Mouse (Mus musculus): ENCODE measurements around the gene Fbn1. TPM values are rescaled to one million over a fixed set of nuclear protein-coding genes. Genes with fewer than 3 reads are reported as not detected.

Gene Fbn1
- polyA plus RNA-seq, 1 experiment from 2014 or later: 14.8 TPM

GRCm38 (mm10) chr2:125494831-125495812 is 12.7 kb downstream of the Fbn1 start:
- WGBS: 92% methylated on average over 20 of the region's 20 CpGs
- ATAC-seq (ENCODE audit: low FRiP score): no peak
- Histone ChIP-seq H3K27ac (no peak overlapping the region), H3K4me1 (no peaks in the 10 kb centered on the region), H3K4me2 (replicated peaks) (no peak overlapping the region), H3K36me3 (no peaks in the 10 kb centered on the region), H3K9ac (no peak overlapping the region), H3K4me3 (no peak overlapping the region), H3K9me3 (replicated peaks) (no peaks in the 10 kb centered on the region), H3K27me3 (no peaks in the 10 kb centered on the region)

DNA sequence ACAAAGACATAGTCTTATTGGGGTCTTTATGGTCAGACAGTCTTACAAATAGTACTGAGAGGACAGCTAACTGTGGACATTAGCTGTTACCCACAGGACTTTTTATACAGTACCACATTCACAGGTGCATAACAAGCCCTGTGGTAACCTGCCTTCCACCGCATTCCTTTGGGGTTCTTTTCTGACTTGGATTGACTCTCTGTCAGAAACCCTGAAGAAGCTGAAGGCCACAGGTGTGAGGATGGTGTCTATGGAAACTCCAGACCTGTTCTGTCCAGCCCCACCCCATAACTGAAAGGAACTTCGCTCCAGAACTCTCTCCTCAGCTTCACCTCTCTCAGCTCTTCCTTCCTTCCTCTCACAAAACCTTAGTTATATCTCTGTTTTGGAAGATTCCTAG is 13.5 kb downstream of the Fbn1 start:
- Histone ChIP-seq H3K9ac (no peak overlapping the region), H3K4me1 (no peaks in the 10 kb centered on the region), H3K27me3 (no peaks in the 10 kb centered on the region), H3K4me2 (replicated peaks) (no peak overlapping the region), H3K4me3 (no peak overlapping the region), H3K9me3 (replicated peaks) (no peaks in the 10 kb centered on the region), H3K36me3 (no peaks in the 10 kb centered on the region), H3K27ac (no peak overlapping the region)
- 96% methylated on average over 2 of the region's 2 CpGs for WGBS
- no peak for ATAC-seq (ENCODE audit: low FRiP score)

GRCm38 (mm10) chr2:125492050-125492900 is 15.5 kb downstream of the Fbn1 start:
- Histone ChIP-seq H3K4me2 (replicated peaks) (no peak overlapping the region), H3K36me3 (no peaks in the 10 kb centered on the region), H3K9me3 (replicated peaks) (no peaks in the 10 kb centered on the region), H3K27me3 (no peaks in the 10 kb centered on the region), H3K4me3 (no peak overlapping the region), H3K9ac (no peak overlapping the region), H3K4me1 (no peaks in the 10 kb centered on the region), H3K27ac (no peak overlapping the region)
- no peak for ATAC-seq (ENCODE audit: low FRiP score)
- 78% methylated on average over 15 of the region's 15 CpGs for WGBS

GRCm38 (mm10) chr2:125489979-125490378 is 17.8 kb downstream of the Fbn1 start:
- ATAC-seq (ENCODE audit: low FRiP score): no peak
- 82% methylated on average over 1 of the region's 1 CpGs for WGBS
- no peak overlapping the region for H3K9ac ChIP-seq

DNA sequence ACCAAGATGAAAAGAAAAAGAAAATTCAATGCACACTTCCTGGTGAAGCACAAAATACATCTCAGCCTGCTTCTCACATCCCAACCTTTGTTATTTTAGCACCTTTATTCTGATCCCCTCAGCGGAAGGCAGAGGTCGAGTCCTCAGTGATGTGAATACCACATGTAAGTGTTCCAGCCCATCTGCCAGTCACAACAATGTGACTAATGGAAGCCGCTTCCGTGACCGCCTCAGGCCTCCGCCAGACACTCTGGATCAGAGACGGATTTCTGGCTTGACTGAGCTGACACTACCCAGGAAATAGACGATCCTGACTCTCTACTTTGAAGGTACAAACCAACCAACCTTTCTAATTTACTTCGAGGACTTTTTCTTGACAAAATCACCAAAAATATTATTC is 22.9 kb downstream of the Fbn1 start:
- Histone ChIP-seq H3K36me3 (no peaks in the 10 kb centered on the region), H3K4me2 (replicated peaks) (no peak overlapping the region), H3K9ac (no peak overlapping the region), H3K27ac (no peak overlapping the region), H3K27me3 (no peaks in the 10 kb centered on the region), H3K4me3 (no peak overlapping the region), H3K9me3 (replicated peaks) (no peaks in the 10 kb centered on the region), H3K4me1 (no peaks in the 10 kb centered on the region)
- 78% methylated on average over 9 of the region's 9 CpGs for WGBS
- ATAC-seq (ENCODE audit: low FRiP score): no peak

More at GRCm38 (mm10) chr2:125489979-125490378, 17.8 kb downstream of the Fbn1 start:
- H3K36me3 ChIP-seq: no peaks in the 10 kb centered on the region
- no peaks in the 10 kb centered on the region for H3K9me3 ChIP-seq (replicated peaks)
- H3K4me3 ChIP-seq: no peak overlapping the region
- H3K27ac ChIP-seq: no peak overlapping the region
- H3K4me1 ChIP-seq: no peaks in the 10 kb centered on the region
- no peaks in the 10 kb centered on the region for H3K27me3 ChIP-seq
- H3K4me2 ChIP-seq (replicated peaks): no peak overlapping the region

- no peaks in the 10 kb centered on the region for H3K27me3 ChIP-seq
- no peak overlapping the region for H3K4me2 ChIP-seq (replicated peaks)
- no peak overlapping the region for H3K27ac ChIP-seq
- no peak overlapping the region for H3K4me3 ChIP-seq
- no peaks in the 10 kb centered on the region for H3K4me1 ChIP-seq
- no peaks in the 10 kb centered on the region for H3K36me3 ChIP-seq
- ATAC-seq (ENCODE audit: low FRiP score): no peak
- no peak overlapping the region for H3K9ac ChIP-seq
- no peaks in the 10 kb centered on the region for H3K9me3 ChIP-seq (replicated peaks)
These were observed 23.6 kb downstream of the Fbn1 start for GRCm38 (mm10) chr2:125484164-125484563.

DNA sequence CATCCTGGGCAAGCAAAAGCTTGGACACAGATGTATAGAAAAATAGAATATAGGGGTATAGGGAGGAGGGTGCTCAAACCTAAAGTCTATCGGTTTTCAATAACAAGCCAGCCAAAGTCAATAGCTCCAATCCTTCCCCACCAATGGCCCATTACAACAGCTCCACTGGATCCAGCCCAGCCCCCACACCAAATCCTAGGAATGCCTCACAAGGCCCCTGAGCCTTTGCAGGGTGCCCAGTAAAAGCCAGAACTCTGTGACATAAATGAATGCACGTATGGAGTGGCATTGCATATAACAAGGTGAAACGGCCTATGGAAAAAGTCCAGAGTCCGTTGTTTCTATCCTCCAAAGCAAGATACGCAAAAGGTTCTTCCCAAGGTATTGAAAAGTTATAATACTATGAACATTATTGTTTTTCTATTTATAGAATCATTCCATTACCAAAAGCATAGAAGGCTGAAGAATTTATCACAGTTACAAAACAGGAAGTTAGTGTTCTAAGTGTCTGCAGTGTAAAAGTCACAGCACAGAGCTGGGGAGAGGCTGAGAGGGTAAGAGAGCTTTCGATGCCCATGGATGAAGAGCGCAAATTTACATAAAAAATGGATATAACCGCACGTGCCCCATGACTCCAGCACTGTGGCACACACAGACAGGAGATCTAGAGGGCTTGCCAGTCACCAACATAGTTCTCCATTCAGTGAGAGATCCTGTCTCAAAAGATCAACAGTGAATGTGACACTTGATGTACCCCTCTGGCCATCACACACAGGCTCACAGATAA is 26.1 kb downstream of the Fbn1 start:
- 90% methylated on average over 9 of the region's 9 CpGs for WGBS
- Histone ChIP-seq H3K9me3 (replicated peaks) (no peaks in the 10 kb centered on the region), H3K36me3 (no peaks in the 10 kb centered on the region), H3K4me2 (replicated peaks) (no peak overlapping the region), H3K9ac (no peak overlapping the region), H3K27me3 (no peaks in the 10 kb centered on the region), H3K4me1 (no peaks in the 10 kb centered on the region), H3K27ac (no peak overlapping the region), H3K4me3 (no peak overlapping the region)
- ATAC-seq (ENCODE audit: low FRiP score): no peak

GRCm38 (mm10) chr2:125481116-125481515 is 26.7 kb downstream of the Fbn1 start:
- Histone ChIP-seq H3K36me3 (no peaks in the 10 kb centered on the region), H3K4me1 (no peaks in the 10 kb centered on the region), H3K9ac (no peak overlapping the region), H3K27me3 (no peaks in the 10 kb centered on the region), H3K9me3 (replicated peaks) (no peaks in the 10 kb centered on the region), H3K4me2 (replicated peaks) (no peak overlapping the region), H3K27ac (no peak overlapping the region), H3K4me3 (no peak overlapping the region)
- 89% methylated on average over 4 of the region's 4 CpGs for WGBS
- ATAC-seq (ENCODE audit: low FRiP score): no peak

GRCm38 (mm10) chr2:125480057-125480456 is 27.7 kb downstream of the Fbn1 start:
- no peaks in the 10 kb centered on the region for H3K27me3 ChIP-seq
- no peak overlapping the region for H3K4me2 ChIP-seq (replicated peaks)
- no peak overlapping the region for H3K9ac ChIP-seq
- no peaks in the 10 kb centered on the region for H3K9me3 ChIP-seq (replicated peaks)
- H3K36me3 ChIP-seq: no peaks in the 10 kb centered on the region
- H3K4me3 ChIP-seq: no peak overlapping the region
- WGBS: 90% methylated on average over 5 of the region's 5 CpGs
- ATAC-seq (ENCODE audit: low FRiP score): no peak
- no peak overlapping the region for H3K27ac ChIP-seq
- H3K4me1 ChIP-seq: no peaks in the 10 kb centered on the region

GRCm38 (mm10) chr2:125478705-125479104 is 29.1 kb downstream of the Fbn1 start:
- Histone ChIP-seq H3K4me3 (no peak overlapping the region), H3K4me2 (replicated peaks) (no peak overlapping the region), H3K4me1 (no peaks in the 10 kb centered on the region), H3K27ac (no peak overlapping the region), H3K9me3 (replicated peaks) (no peaks in the 10 kb centered on the region), H3K9ac (no peak overlapping the region), H3K36me3 (no peaks in the 10 kb centered on the region), H3K27me3 (no peaks in the 10 kb centered on the region)
- 79% methylated on average over 4 of the region's 4 CpGs for WGBS
- ATAC-seq (ENCODE audit: low FRiP score): no peak

DNA sequence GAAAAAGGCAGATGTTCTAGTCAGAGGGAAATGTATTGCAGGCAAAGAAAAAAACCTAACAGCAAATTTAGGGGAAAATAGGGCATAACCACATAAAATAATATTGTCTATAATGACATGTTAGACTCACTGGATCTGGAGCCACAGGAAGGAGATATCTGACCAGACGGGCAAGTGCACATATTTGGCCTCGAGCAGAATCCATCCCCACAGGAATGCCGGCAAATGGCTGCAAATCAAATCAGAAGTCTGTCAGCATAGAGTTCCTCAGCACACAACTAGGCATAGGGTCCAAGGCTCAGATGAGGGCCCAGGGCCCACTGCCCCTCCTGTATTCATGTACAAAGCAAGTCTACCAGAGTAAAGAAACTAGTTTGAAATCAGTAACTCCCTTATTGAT is 30.4 kb downstream of the Fbn1 start:
- no peak overlapping the region for H3K27ac ChIP-seq
- no peak overlapping the region for H3K4me2 ChIP-seq (replicated peaks)
- WGBS: 85% methylated on average over 3 of the region's 3 CpGs
- no peak for ATAC-seq (ENCODE audit: low FRiP score)
- no peaks in the 10 kb centered on the region for H3K36me3 ChIP-seq
- no peaks in the 10 kb centered on the region for H3K9me3 ChIP-seq (replicated peaks)
- H3K4me1 ChIP-seq: no peaks in the 10 kb centered on the region
- no peak overlapping the region for H3K9ac ChIP-seq
- no peaks in the 10 kb centered on the region for H3K27me3 ChIP-seq
- no peak overlapping the region for H3K4me3 ChIP-seq

DNA sequence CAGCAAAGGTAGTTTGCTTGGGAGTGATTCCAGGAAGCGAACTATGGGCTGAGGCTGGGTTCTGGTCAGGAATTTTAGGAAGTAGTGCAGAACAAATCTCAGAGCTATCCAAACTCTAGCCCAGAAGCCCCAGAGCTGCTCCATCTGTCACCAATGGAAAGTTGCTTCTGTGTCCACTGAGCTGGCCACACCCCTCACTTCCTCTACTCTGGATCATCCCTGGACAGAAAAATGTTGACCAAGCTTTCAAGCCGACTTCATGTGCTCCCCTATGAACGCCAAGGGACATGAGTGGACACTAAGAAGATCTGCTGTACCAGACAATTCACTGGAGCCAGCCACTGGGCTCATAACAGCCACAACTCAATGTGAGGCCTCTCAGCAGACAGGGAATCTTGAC is 31.6 kb downstream of the Fbn1 start:
- H3K4me2 ChIP-seq (replicated peaks): no peak overlapping the region
- H3K9ac ChIP-seq: no peak overlapping the region
- H3K4me3 ChIP-seq: no peak overlapping the region
- H3K9me3 ChIP-seq (replicated peaks): no peaks in the 10 kb centered on the region
- no peaks in the 10 kb centered on the region for H3K36me3 ChIP-seq
- no peaks in the 10 kb centered on the region for H3K27me3 ChIP-seq
- no peaks in the 10 kb centered on the region for H3K4me1 ChIP-seq
- no peak overlapping the region for H3K27ac ChIP-seq
- no peak for ATAC-seq (ENCODE audit: low FRiP score)
- 92% methylated on average over 3 of the region's 3 CpGs for WGBS

All from hindbrain, embryonic 12.5 days (tissue).